Mouse (Mus musculus): Measurements from ENCODE around the gene Sik2. TPM values are rescaled to one million over a fixed set of nuclear protein-coding genes. Genes with fewer than 3 reads are reported as not detected.

Gene Sik2
- total and polyA plus RNA-seq, 2 experiments, result 6.3 to 8.7 TPM

- H3K4me1 ChIP-seq (ENCODE audit: control insufficient read depth, insufficient read depth, low read length), result no peaks in the 10 kb centered on the region
- TF ChIP-seq CTCF (IDR thresholded peaks at IDR 0.05; ENCODE audit: low read depth, low read length), result no peak
- TF ChIP-seq POLR2A (IDR thresholded peaks at IDR 0.05; ENCODE audit: extremely low read depth, insufficient read depth, low read length), result no peak
- H3K27me3 ChIP-seq (ENCODE audit: control insufficient read depth, insufficient read depth, low read length), result no peaks in the 10 kb centered on the region
- no peak overlapping the region for H3K4me3 ChIP-seq (ENCODE audit: insufficient read depth, low read depth, low read length)
- 95% methylated on average over 6 of the region's 6 CpGs for WGBS
- H3K27ac ChIP-seq (replicated peaks; ENCODE audit: insufficient read depth, low read depth, low read length), result no peak overlapping the region
- no peak overlapping the region for H3K9ac ChIP-seq (ENCODE audit: low read depth, low read length)
- no peak for DNase-seq (ENCODE audit: extremely low read depth, low read depth, low spot score)
- H3K36me3 ChIP-seq (ENCODE audit: control insufficient read depth, insufficient read depth, low read length), result peaks cover 13% of the 10 kb centered on the region
- H3K79me2 ChIP-seq (ENCODE audit: control insufficient read depth, insufficient read depth, low read length), result peaks cover 5% of the 10 kb centered on the region; the same call in 1 of the 2 replicates
These were observed 150.2 kb downstream of the Sik2 start for GRCm38 (mm10) chr9:50858681-50859080.

- H3K79me2 ChIP-seq (ENCODE audit: control insufficient read depth, insufficient read depth, low read length), result peaks cover 5% of the 10 kb centered on the region; the same call in 1 of the 2 replicates
- WGBS, result under 1% methylated on average over 45 of the region's 46 CpGs
- H3K9ac ChIP-seq (ENCODE audit: low read depth, low read length), result peak overlapping the region; percentile 77
- peaks cover 4% of the 10 kb centered on the region for H3K36me3 ChIP-seq (ENCODE audit: control insufficient read depth, insufficient read depth, low read length)
- no peak for DNase-seq (ENCODE audit: extremely low read depth, low read depth, low spot score)
- H3K4me1 ChIP-seq (ENCODE audit: control insufficient read depth, insufficient read depth, low read length), result no peaks in the 10 kb centered on the region
- H3K27me3 ChIP-seq (ENCODE audit: control insufficient read depth, insufficient read depth, low read length), result no peaks in the 10 kb centered on the region
- H3K4me3 ChIP-seq (ENCODE audit: insufficient read depth, low read depth, low read length), result peak overlapping the region; percentile 88
- no peak overlapping the region; the same call in 1 of the 2 replicates for H3K27ac ChIP-seq (replicated peaks; ENCODE audit: insufficient read depth, low read depth, low read length)
- TF ChIP-seq CTCF (IDR thresholded peaks at IDR 0.05; ENCODE audit: low read depth, low read length), result no peak
- TF ChIP-seq POLR2A (IDR thresholded peaks at IDR 0.05; ENCODE audit: extremely low read depth, insufficient read depth, low read length), result no peak
These were observed 151.7 kb downstream of the Sik2 start for GRCm38 (mm10) chr9:50857082-50857641.

- Histone ChIP-seq H3K27me3 (ENCODE audit: control insufficient read depth, insufficient read depth, low read length) (no peaks in the 10 kb centered on the region), H3K79me2 (ENCODE audit: control insufficient read depth, insufficient read depth, low read length) (peaks cover 5% of the 10 kb centered on the region; the same call in 1 of the 2 replicates), H3K9ac (ENCODE audit: low read depth, low read length) (peak overlapping the region; percentile 77), H3K36me3 (ENCODE audit: control insufficient read depth, insufficient read depth, low read length) (peaks cover 3% of the 10 kb centered on the region), H3K4me1 (ENCODE audit: control insufficient read depth, insufficient read depth, low read length) (no peaks in the 10 kb centered on the region), H3K27ac (replicated peaks; ENCODE audit: insufficient read depth, low read depth, low read length) (no peak overlapping the region; the same call in 1 of the 2 replicates), H3K4me3 (ENCODE audit: insufficient read depth, low read depth, low read length) (peak overlapping the region; percentile 88)
- DNase-seq (ENCODE audit: extremely low read depth, low read depth, low spot score), result peak; percentile 59
- WGBS, result 7% methylated on average over 45 of the region's 45 CpGs
- peak; percentile 57; the same call in 1 of the 2 replicates for TF ChIP-seq POLR2A (IDR thresholded peaks at IDR 0.05; ENCODE audit: extremely low read depth, insufficient read depth, low read length)
- no peak for TF ChIP-seq CTCF (IDR thresholded peaks at IDR 0.05; ENCODE audit: low read depth, low read length)
These were observed 152.4 kb downstream of the Sik2 start for GRCm38 (mm10) chr9:50856341-50857081.

GRCm38 (mm10) chr9:50855780-50856179 lies 153.1 kb downstream of the Sik2 start:
- no peak overlapping the region for H3K4me3 ChIP-seq (ENCODE audit: insufficient read depth, low read depth, low read length)
- H3K27ac ChIP-seq (replicated peaks; ENCODE audit: insufficient read depth, low read depth, low read length), result 0 out of 2 replicates have a peak overlapping the region, but pooled peaks have one; percentile 27
- 90% methylated on average over 5 of the region's 5 CpGs for WGBS
- TF ChIP-seq POLR2A (IDR thresholded peaks at IDR 0.05; ENCODE audit: extremely low read depth, insufficient read depth, low read length), result no peak
- TF ChIP-seq CTCF (IDR thresholded peaks at IDR 0.05; ENCODE audit: low read depth, low read length), result no peak
- no peak for DNase-seq (ENCODE audit: extremely low read depth, low read depth, low spot score)
- no peaks in the 10 kb centered on the region for H3K4me1 ChIP-seq (ENCODE audit: control insufficient read depth, insufficient read depth, low read length)
- H3K79me2 ChIP-seq (ENCODE audit: control insufficient read depth, insufficient read depth, low read length), result peaks cover 5% of the 10 kb centered on the region; the same call in 1 of the 2 replicates
- H3K27me3 ChIP-seq (ENCODE audit: control insufficient read depth, insufficient read depth, low read length), result no peaks in the 10 kb centered on the region
- H3K36me3 ChIP-seq (ENCODE audit: control insufficient read depth, insufficient read depth, low read length), result peaks cover 3% of the 10 kb centered on the region
- H3K9ac ChIP-seq (ENCODE audit: low read depth, low read length), result no peak overlapping the region

GRCm38 (mm10) chr9:50855133-50855766 lies 153.6 kb downstream of the Sik2 start:
- 96% methylated on average over 5 of the region's 5 CpGs for WGBS
- Histone ChIP-seq H3K27me3 (ENCODE audit: control insufficient read depth, insufficient read depth, low read length) (no peaks in the 10 kb centered on the region), H3K4me3 (ENCODE audit: insufficient read depth, low read depth, low read length) (no peak overlapping the region), H3K79me2 (ENCODE audit: control insufficient read depth, insufficient read depth, low read length) (peaks cover 5% of the 10 kb centered on the region; the same call in 1 of the 2 replicates), H3K27ac (replicated peaks; ENCODE audit: insufficient read depth, low read depth, low read length) (no peak overlapping the region), H3K9ac (ENCODE audit: low read depth, low read length) (no peak overlapping the region), H3K36me3 (ENCODE audit: control insufficient read depth, insufficient read depth, low read length) (peaks cover 3% of the 10 kb centered on the region; the same call in 1 of the 2 replicates), H3K4me1 (ENCODE audit: control insufficient read depth, insufficient read depth, low read length) (no peaks in the 10 kb centered on the region)
- no peak for DNase-seq (ENCODE audit: extremely low read depth, low read depth, low spot score)
- TF ChIP-seq CTCF (IDR thresholded peaks at IDR 0.05; ENCODE audit: low read depth, low read length) (no peak), POLR2A (IDR thresholded peaks at IDR 0.05; ENCODE audit: extremely low read depth, insufficient read depth, low read length) (no peak)

All from liver, adult 2 months (tissue).